Mouse (Mus musculus): ENCODE measurements around the gene Aloxe3. TPM values are rescaled to one million over a fixed set of nuclear protein-coding genes. Genes with fewer than 3 reads are reported as not detected.

Gene Aloxe3
- total and polyA plus RNA-seq, 2 experiments: 0.09 TPM; not detected in 1

DNA sequence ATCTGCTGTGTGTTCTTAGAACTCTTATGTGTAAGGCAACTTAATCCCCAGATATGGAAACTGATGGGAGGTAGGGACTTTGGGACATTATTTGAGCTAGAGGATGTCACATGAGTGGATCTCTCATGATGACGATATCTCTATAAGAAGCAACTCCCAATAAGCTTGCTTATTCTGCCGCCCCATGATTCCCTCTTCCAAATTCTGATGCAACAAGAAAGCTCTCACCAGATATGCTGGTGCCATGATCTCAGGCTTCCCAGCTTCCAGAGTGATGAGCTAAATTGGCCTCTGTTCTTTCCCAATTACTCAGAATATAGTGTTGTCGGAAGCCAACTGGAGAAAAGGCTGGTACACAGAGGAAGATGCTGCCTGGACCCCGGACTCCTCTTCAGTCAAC, 13.8 kb upstream of the Aloxe3 start:
- Histone ChIP-seq H3K27me3 (ENCODE audit: control insufficient read depth, insufficient read depth, low read length) (no peaks in the 10 kb centered on the region), H3K27ac (replicated peaks; ENCODE audit: insufficient read depth, low read depth, low read length) (no peak overlapping the region), H3K79me2 (ENCODE audit: control insufficient read depth, insufficient read depth, low read length) (no peaks in the 10 kb centered on the region), H3K36me3 (ENCODE audit: control insufficient read depth, insufficient read depth, low read length) (peaks cover 21% of the 10 kb centered on the region), H3K4me3 (ENCODE audit: insufficient read depth, low read depth, low read length) (no peak overlapping the region), H3K9ac (ENCODE audit: low read depth, low read length) (no peak overlapping the region), H3K4me1 (ENCODE audit: control insufficient read depth, insufficient read depth, low read length) (peaks cover 10% of the 10 kb centered on the region)
- TF ChIP-seq POLR2A (IDR thresholded peaks at IDR 0.05; ENCODE audit: extremely low read depth, insufficient read depth, low read length): no peak
- no peak for TF ChIP-seq CTCF (IDR thresholded peaks at IDR 0.05; ENCODE audit: low read depth, low read length)
- WGBS: 68% methylated on average over 4 of the region's 4 CpGs
- peak; percentile 7 for DNase-seq (ENCODE audit: extremely low read depth, low read depth, low spot score)

DNA sequence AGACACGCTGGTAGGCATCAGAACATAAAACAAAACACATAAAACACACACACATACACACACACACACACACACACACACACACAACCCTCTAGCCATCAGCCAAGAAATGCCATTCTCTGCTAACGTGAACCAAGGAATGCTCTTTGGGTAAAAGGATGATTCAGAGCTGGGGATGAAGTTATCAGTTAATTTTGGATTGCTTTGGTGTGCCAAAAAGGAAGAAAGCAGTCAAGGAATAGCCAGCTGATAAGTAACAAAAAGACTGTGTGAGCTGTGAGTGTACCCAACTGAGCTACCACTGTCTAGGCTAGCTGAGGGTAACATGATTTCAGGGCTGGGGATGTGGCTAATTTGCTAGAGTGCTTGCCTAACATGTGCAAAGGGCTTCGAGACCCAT, 11.7 kb upstream of the Aloxe3 start:
- peaks cover 14% of the 10 kb centered on the region for H3K4me1 ChIP-seq (ENCODE audit: control insufficient read depth, insufficient read depth, low read length)
- peak overlapping the region; percentile 69 for H3K27ac ChIP-seq (replicated peaks; ENCODE audit: insufficient read depth, low read depth, low read length)
- no peaks in the 10 kb centered on the region for H3K79me2 ChIP-seq (ENCODE audit: control insufficient read depth, insufficient read depth, low read length)

DNA sequence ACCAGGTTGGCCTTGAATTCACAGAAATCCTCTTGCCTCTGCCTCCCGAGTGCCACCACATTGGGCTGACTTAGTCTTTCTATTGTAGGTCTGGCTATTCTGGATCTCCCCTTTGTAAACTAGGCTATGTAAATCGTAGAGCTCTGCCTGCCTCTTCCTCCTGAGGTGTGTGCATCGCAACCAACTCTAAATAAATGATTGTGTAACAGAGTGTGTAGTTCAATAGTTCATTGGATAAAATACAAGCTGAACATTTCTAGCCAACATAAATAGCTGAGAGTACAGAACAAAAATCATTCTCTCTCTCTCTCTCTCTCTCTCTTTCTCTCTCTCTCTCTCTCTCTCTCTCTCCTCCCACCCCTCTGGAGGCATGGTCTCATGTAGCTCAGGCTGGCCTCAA, 11.1 kb upstream of the Aloxe3 start:
- Histone ChIP-seq H3K27me3 (ENCODE audit: control insufficient read depth, insufficient read depth, low read length) (no peaks in the 10 kb centered on the region), H3K4me1 (ENCODE audit: control insufficient read depth, insufficient read depth, low read length) (peaks cover 14% of the 10 kb centered on the region), H3K9ac (ENCODE audit: low read depth, low read length) (no peak overlapping the region), H3K36me3 (ENCODE audit: control insufficient read depth, insufficient read depth, low read length) (no peaks in the 10 kb centered on the region; the same call in 1 of the 2 replicates), H3K4me3 (ENCODE audit: insufficient read depth, low read depth, low read length) (no peak overlapping the region), H3K27ac (replicated peaks; ENCODE audit: insufficient read depth, low read depth, low read length) (peak overlapping the region; percentile 69), H3K79me2 (ENCODE audit: control insufficient read depth, insufficient read depth, low read length) (no peaks in the 10 kb centered on the region)
- TF ChIP-seq CTCF (IDR thresholded peaks at IDR 0.05; ENCODE audit: low read depth, low read length): no peak
- no peak for TF ChIP-seq POLR2A (IDR thresholded peaks at IDR 0.05; ENCODE audit: extremely low read depth, insufficient read depth, low read length)
- DNase-seq (ENCODE audit: extremely low read depth, low read depth, low spot score): peak; percentile 94
- WGBS: 22% methylated on average over 3 of the region's 3 CpGs

More for the DNA sequence above, 11.7 kb upstream of the Aloxe3 start:
- peaks cover 5% of the 10 kb centered on the region for H3K36me3 ChIP-seq (ENCODE audit: control insufficient read depth, insufficient read depth, low read length)
- H3K9ac ChIP-seq (ENCODE audit: low read depth, low read length): no peak overlapping the region
- no peaks in the 10 kb centered on the region for H3K27me3 ChIP-seq (ENCODE audit: control insufficient read depth, insufficient read depth, low read length)
- no peak for DNase-seq (ENCODE audit: extremely low read depth, low read depth, low spot score)
- 49% methylated on average over 3 of the region's 3 CpGs for WGBS
- no peak for TF ChIP-seq POLR2A (IDR thresholded peaks at IDR 0.05; ENCODE audit: extremely low read depth, insufficient read depth, low read length)
- TF ChIP-seq CTCF (IDR thresholded peaks at IDR 0.05; ENCODE audit: low read depth, low read length): no peak
- no peak overlapping the region for H3K4me3 ChIP-seq (ENCODE audit: insufficient read depth, low read depth, low read length)

DNA sequence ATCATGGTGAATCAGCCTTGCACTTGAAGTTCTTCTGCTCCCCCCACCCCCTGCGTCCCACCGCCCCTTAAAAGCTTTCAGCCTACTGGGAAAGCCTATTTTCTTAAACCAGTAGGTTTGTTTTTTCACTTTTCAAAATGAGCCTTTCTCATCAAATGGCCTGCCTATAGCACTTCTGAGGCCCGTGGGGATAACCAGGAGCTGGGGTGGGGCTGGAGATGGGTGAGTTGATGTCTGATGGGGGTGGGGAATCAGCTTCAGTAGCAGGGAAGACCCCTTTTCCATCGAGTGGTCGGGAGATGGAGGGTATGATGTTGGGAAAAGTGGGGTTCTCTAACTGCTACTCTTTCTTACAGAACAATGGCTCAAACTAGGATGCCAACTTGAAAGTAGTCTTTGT, 8.9 kb upstream of the Aloxe3 start:
- no peak overlapping the region for H3K4me3 ChIP-seq (ENCODE audit: insufficient read depth, low read depth, low read length)
- H3K9ac ChIP-seq (ENCODE audit: low read depth, low read length): no peak overlapping the region
- H3K79me2 ChIP-seq (ENCODE audit: control insufficient read depth, insufficient read depth, low read length): no peaks in the 10 kb centered on the region
- DNase-seq (ENCODE audit: extremely low read depth, low read depth, low spot score): no peak
- TF ChIP-seq CTCF (IDR thresholded peaks at IDR 0.05; ENCODE audit: low read depth, low read length) (no peak), POLR2A (IDR thresholded peaks at IDR 0.05; ENCODE audit: extremely low read depth, insufficient read depth, low read length) (no peak)
- no peaks in the 10 kb centered on the region for H3K27me3 ChIP-seq (ENCODE audit: control insufficient read depth, insufficient read depth, low read length)
- no peaks in the 10 kb centered on the region for H3K36me3 ChIP-seq (ENCODE audit: control insufficient read depth, insufficient read depth, low read length)
- peaks cover 14% of the 10 kb centered on the region for H3K4me1 ChIP-seq (ENCODE audit: control insufficient read depth, insufficient read depth, low read length)
- WGBS: 73% methylated on average over 5 of the region's 5 CpGs
- H3K27ac ChIP-seq (replicated peaks; ENCODE audit: insufficient read depth, low read depth, low read length): no peak overlapping the region

DNA sequence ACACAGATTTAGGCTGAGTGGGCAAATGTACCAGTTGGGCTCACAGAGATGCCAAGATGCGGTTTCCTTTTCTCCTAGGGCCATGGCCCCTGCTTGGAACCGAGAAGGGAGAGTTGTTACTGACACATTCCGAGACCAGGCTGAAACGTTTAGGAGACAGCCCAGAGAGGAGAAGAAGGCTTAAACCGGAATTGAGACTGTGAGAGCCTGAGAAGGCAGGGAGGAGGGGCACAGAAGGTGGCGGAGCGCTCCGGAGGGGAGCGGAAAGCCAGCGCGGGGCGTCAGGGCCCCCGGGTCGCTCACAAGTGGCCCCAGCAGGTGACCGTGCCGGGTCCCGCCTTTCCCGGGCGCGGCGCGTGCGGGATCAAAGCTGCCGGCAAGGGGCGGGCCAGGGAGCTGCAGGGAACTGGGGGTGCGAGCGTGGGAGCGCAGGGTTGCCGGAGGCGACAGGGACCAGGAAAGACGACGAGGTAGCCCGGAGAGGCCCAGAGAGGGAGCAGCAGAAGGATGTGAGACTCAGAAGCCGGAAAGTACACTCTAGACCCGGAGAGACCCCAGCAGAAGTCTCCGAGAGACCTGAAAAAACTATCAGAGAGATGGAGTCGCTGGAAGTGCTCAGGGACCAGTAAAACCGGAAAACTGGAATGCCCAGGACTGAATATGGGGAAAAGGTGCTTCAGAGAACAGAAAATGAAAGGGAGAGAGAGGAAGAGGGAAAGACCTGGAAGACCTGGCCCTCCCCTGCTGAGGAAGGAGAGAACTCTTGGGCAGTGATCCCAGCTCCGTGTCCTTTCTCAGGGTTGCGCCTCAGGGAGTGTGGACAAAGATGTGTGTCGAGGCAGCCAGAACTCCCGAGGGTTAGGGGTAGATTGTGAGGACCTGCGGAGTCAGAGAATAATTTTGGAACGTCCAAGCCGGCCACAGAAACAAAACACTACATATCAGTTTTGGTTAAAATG, 7.7 kb upstream of the Aloxe3 start:
- peaks cover 14% of the 10 kb centered on the region for H3K4me1 ChIP-seq (ENCODE audit: control insufficient read depth, insufficient read depth, low read length)
- no peaks in the 10 kb centered on the region for H3K79me2 ChIP-seq (ENCODE audit: control insufficient read depth, insufficient read depth, low read length)
- under 1% methylated on average over 45 of the region's 45 CpGs for WGBS
- DNase-seq (ENCODE audit: extremely low read depth, low read depth, low spot score): peak; percentile 41
- TF ChIP-seq POLR2A (IDR thresholded peaks at IDR 0.05; ENCODE audit: extremely low read depth, insufficient read depth, low read length): no peak
- no peak for TF ChIP-seq CTCF (IDR thresholded peaks at IDR 0.05; ENCODE audit: low read depth, low read length)
- H3K27me3 ChIP-seq (ENCODE audit: control insufficient read depth, insufficient read depth, low read length): no peaks in the 10 kb centered on the region
- peak overlapping the region; percentile 61 for H3K27ac ChIP-seq (replicated peaks; ENCODE audit: insufficient read depth, low read depth, low read length)
- no peaks in the 10 kb centered on the region for H3K36me3 ChIP-seq (ENCODE audit: control insufficient read depth, insufficient read depth, low read length)
- H3K9ac ChIP-seq (ENCODE audit: low read depth, low read length): peak overlapping the region; percentile 63
- peak overlapping the region; percentile 54 for H3K4me3 ChIP-seq (ENCODE audit: insufficient read depth, low read depth, low read length)

DNA sequence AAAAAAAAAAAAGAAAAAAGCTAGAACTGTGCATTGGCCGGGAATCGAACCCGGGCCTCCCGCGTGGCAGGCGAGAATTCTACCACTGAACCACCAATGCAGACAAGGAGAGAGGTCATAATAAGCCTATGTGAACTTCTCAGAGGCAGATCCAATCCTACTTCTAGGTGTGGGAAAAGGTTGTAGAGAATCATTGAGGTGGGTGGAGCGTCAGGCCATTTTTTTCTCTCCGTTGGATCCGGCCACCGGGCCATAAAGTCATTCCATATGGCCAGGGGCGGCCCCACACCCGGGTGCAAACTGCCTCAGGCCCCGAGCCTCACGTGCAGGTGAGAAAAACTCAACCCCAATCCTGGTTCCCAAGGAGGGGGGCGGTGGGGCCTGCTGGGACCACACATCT, 6.9 kb upstream of the Aloxe3 start:
- H3K9ac ChIP-seq (ENCODE audit: low read depth, low read length): no peak overlapping the region
- peak; percentile 73 for DNase-seq (ENCODE audit: extremely low read depth, low read depth, low spot score)
- no peaks in the 10 kb centered on the region for H3K79me2 ChIP-seq (ENCODE audit: control insufficient read depth, insufficient read depth, low read length)
- WGBS: 4% methylated on average over 15 of the region's 15 CpGs
- H3K27ac ChIP-seq (replicated peaks; ENCODE audit: insufficient read depth, low read depth, low read length): no peak overlapping the region
- H3K4me3 ChIP-seq (ENCODE audit: insufficient read depth, low read depth, low read length): no peak overlapping the region
- no peaks in the 10 kb centered on the region for H3K36me3 ChIP-seq (ENCODE audit: control insufficient read depth, insufficient read depth, low read length)
- H3K27me3 ChIP-seq (ENCODE audit: control insufficient read depth, insufficient read depth, low read length): no peaks in the 10 kb centered on the region
- H3K4me1 ChIP-seq (ENCODE audit: control insufficient read depth, insufficient read depth, low read length): peaks cover 17% of the 10 kb centered on the region
- TF ChIP-seq POLR2A (IDR thresholded peaks at IDR 0.05; ENCODE audit: extremely low read depth, insufficient read depth, low read length): no peak
- TF ChIP-seq CTCF (IDR thresholded peaks at IDR 0.05; ENCODE audit: low read depth, low read length): no peak

All from liver, adult 2 months (tissue).